Mouse (Mus musculus) lung, postnatal 0 days (tissue): Measurements from ENCODE around the gene Dlg3.

ENCODE experiments used
- CTCF ChIP-seq: IDR thresholded peaks from 2 replicates; pipeline ENCODE4 v1.5.1; 2016; ENCODE audit warnings: antibody characterized with exemption, mild to moderate bottlenecking
- EP300 ChIP-seq: IDR thresholded peaks from 2 replicates; pipeline ENCODE4 v1.6.1; 2016; ENCODE audit warnings: antibody characterized with exemption, mild to moderate bottlenecking, control low read depth

DNA sequence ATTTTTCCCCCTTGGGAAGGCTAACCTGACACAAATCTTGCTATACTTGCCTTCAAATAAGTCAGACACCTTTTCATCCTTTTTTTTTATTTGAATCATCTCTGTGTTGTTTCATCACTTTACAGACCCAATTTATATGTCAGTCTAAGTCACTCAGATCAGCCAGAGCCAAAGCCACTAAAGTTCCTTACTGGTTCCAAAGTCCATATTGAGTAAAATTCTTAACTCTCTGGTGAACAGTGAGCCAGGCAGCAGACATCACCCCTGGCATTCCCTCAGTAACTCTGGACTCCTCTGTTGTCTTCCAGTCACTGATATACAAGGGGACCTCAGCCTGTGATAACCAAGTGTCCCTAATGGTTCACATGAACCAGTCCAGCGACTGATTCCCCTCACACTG lies 58.0 kb downstream of the Dlg3 start:
- TF ChIP-seq EP300 = no peak
- no peak for TF ChIP-seq CTCF
